Mouse (Mus musculus): ENCODE measurements around the gene Arvcf. TPM values are rescaled to one million over a fixed set of nuclear protein-coding genes. Genes with fewer than 3 reads are reported as not detected.

Gene Arvcf
- polyA plus RNA-seq, 1 experiment = 1.8 TPM

GRCm38 (mm10) chr16:18455407-18455806 lies 107.4 kb downstream of the Arvcf start:
- TF ChIP-seq CTCF (IDR thresholded peaks at IDR 0.05; ENCODE audit: low read depth, low read length) (no peak), POLR2A (IDR thresholded peaks at IDR 0.05; ENCODE audit: borderline replicate concordance, low read depth, low read length) (no peak)
- H3K4me1 ChIP-seq (ENCODE audit: control insufficient read depth, insufficient read depth, low read length) = no peaks in the 10 kb centered on the region
- no peak overlapping the region for H3K4me3 ChIP-seq (ENCODE audit: insufficient read depth, low read length)
- H3K27ac ChIP-seq (ENCODE audit: insufficient read depth, low read depth, low read length) = no peak overlapping the region

Other genes starting within 250 kb of the Arvcf start
- gene Rtn4r, start 220.5 kb upstream of the Arvcf start, polyA plus RNA-seq (2012; ENCODE audit: insufficient read depth, insufficient read length, missing spikeins) = not detected in 2 replicates
- not detected in 2 replicates for gene Ccdc188, start 130.3 kb upstream of the Arvcf start, polyA plus RNA-seq (2012; ENCODE audit: insufficient read depth, insufficient read length, missing spikeins)
- gene Zdhhc8, start 113.0 kb upstream of the Arvcf start, polyA plus RNA-seq (2012; ENCODE audit: insufficient read depth, insufficient read length, missing spikeins) = 10.8 and 14.3 TPM in 2 replicates
- gene Trmt2a, start 99.5 kb upstream of the Arvcf start, polyA plus RNA-seq (2012; ENCODE audit: insufficient read depth, insufficient read length, missing spikeins) = 64.4 and 64.9 TPM in 2 replicates
- 85.0 and 105 TPM in 2 replicates for gene Ranbp1, start 99.5 kb upstream of the Arvcf start, polyA plus RNA-seq (2012; ENCODE audit: insufficient read depth, insufficient read length, missing spikeins)
- 5.3 and 11.4 TPM in 2 replicates for gene Gm49776, start 89.9 kb upstream of the Arvcf start, polyA plus RNA-seq (2012; ENCODE audit: insufficient read depth, insufficient read length, missing spikeins)
- 19.8 and 21.4 TPM in 2 replicates for gene Dgcr8, start 58.9 kb upstream of the Arvcf start, polyA plus RNA-seq (2012; ENCODE audit: insufficient read depth, insufficient read length, missing spikeins)
- gene Tango2, start 79 bp upstream of the Arvcf start, polyA plus RNA-seq (2012; ENCODE audit: insufficient read depth, insufficient read length, missing spikeins) = 26.3 and 33.0 TPM in 2 replicates
- 23.4 and 26.3 TPM in 2 replicates for gene Txnrd2, start 78.2 kb downstream of the Arvcf start, polyA plus RNA-seq (2012; ENCODE audit: insufficient read depth, insufficient read length, missing spikeins)
- 93.3 and 99.6 TPM in 2 replicates for gene Comt, start 78.7 kb downstream of the Arvcf start, polyA plus RNA-seq (2012; ENCODE audit: insufficient read depth, insufficient read length, missing spikeins)
- gene Gnb1l, start 150.5 kb downstream of the Arvcf start, polyA plus RNA-seq (2012; ENCODE audit: insufficient read depth, insufficient read length, missing spikeins) = 1.1 and 1.8 TPM in 2 replicates
- gene Rtl10, start 150.7 kb downstream of the Arvcf start, polyA plus RNA-seq (2012; ENCODE audit: insufficient read depth, insufficient read length, missing spikeins) = 0.94 and 1.9 TPM in 2 replicates
- not detected in 2 replicates for gene Tbx1, start 242.5 kb downstream of the Arvcf start, polyA plus RNA-seq (2012; ENCODE audit: insufficient read depth, insufficient read length, missing spikeins)